Mouse (Mus musculus) hindbrain, embryonic 14.5 days (tissue): ENCODE measurements around the gene Naglu. TPM values are rescaled to one million over a fixed set of nuclear protein-coding genes. Genes with fewer than 3 reads are reported as not detected.
A peak's percentile ranks its signal among the peaks of the same experiment; 100 is the strongest.

Source experiments
- ATAC-seq: fragments of 200-750 bp; cut with Nextera tagmentation; 2 replicates; pipeline ENCODE4 v1.8.0; 2017; ENCODE audit warnings: moderate number of reproducible peaks, mild to moderate bottlenecking, moderate TSS enrichment, moderate library complexity; ENCODE audit not compliant: low FRiP score
- DNase-seq: peaks from one replicate; pipeline ENCODE4 v3.0.0-alpha.2; 2015; ENCODE audit warnings: low spot score
- H3K27ac ChIP-seq: fragments of 300-500 bp; sonication (generic); 2 replicates; pipeline ENCODE4 v1.5.1; 2014; ENCODE audit warnings: mild to moderate bottlenecking, moderate library complexity
- H3K27me3 ChIP-seq: fragments of 300-500 bp; sonication (generic); 2 replicates; pipeline ENCODE4 v1.6.1; 2014; ENCODE audit warnings: mild to moderate bottlenecking, low read length, mixed read lengths; ENCODE audit not compliant: control insufficient read depth, insufficient read depth
- H3K36me3 ChIP-seq: fragments of 300-500 bp; sonication (generic); replicated peaks from 2 replicates; pipeline ENCODE4 v1.6.1; 2014; ENCODE audit not compliant: control insufficient read depth, insufficient read depth
- H3K4me1 ChIP-seq: fragments of 300-500 bp; sonication (generic); replicated peaks from 2 replicates; pipeline ENCODE4 v1.6.1; 2014; ENCODE audit warnings: antibody characterized with exemption, low read length, mixed read lengths; ENCODE audit not compliant: control insufficient read depth, insufficient read depth
- H3K4me2 ChIP-seq: fragments of 300-500 bp; sonication (generic); replicated peaks from 2 replicates; pipeline ENCODE4 v1.6.1; 2014; ENCODE audit warnings: mild to moderate bottlenecking, moderate library complexity
- H3K4me3 ChIP-seq: fragments of 300-500 bp; sonication (generic); replicated peaks from 2 replicates; pipeline ENCODE4 v1.5.1; 2014; ENCODE audit warnings: mild to moderate bottlenecking, low read length
- H3K9ac ChIP-seq: fragments of 300-500 bp; sonication (generic); 2 replicates; pipeline ENCODE4 v1.6.1; 2014
- H3K9me3 ChIP-seq: fragments of 300-500 bp; sonication (generic); 2 replicates; pipeline ENCODE4 v1.6.1; 2016; ENCODE audit warnings: low read length; ENCODE audit not compliant: control insufficient read depth
- WGBS: fragments of 180-500 bp; shearing (Covaris S2); extraction: QIAGEN DNeasy Blood & Tissue Kit; methylation state at CpG from one replicate; pipeline ENCODE4 v1.1.7; 2014; 5-methylcytosine and 5-hydroxymethylcytosine counted together
- polyA plus RNA-seq: library from polyadenylated mRNA; unstranded; fragments of >200 nt; fragmentation: Nextera tagmentation; extraction: Ambion mirVana; gene quantifications from 2 replicates; pipeline ENCODE4 v1.2.1, GENCODE M21; 2014

Naglu gene
- polyA plus RNA-seq, 1 experiment from 2014 or later, result 10.2 TPM

DNA sequence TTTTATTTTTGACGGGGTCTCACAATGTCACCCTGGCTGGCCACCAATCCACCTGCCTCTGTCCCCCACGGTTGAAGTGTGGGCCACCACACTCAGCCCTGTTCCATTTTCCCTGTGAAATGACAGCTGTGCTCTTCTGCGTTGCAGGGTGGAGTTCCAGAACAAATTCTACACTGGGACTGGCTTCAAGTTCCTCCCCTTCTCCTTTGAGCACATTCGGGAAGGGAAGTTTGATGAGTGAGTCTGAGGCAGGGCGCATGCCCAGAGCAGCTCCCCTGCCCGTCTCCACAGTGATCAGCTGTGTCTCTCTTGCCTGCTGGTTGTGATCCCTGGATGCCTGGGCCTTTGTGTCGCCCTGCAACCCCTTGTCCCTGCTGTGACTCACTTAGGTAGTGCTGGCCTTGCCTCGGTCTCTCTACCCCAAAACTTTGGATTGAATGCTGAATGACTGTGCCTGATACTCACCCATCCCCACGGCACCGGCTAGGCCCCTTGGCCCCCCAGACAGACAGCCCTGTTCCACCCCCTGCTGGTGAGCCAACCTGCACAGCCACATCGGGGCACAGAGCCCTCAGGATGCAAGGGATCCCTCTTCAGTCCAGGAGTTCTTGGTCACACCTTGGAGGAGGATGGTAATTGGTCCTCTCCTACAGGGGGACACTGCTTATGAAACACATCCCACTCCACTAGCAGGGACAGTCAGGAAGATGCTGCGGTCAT, 7.5 kb upstream of the Naglu start:
- 76% methylated on average over 12 of the region's 12 CpGs for WGBS

GRCm38 (mm10) chr11:101062971-101063675, 6.7 kb upstream of the Naglu start:
- H3K36me3 ChIP-seq, result peaks cover 49% of the 10 kb centered on the region
- DNase-seq (no peak), ATAC-seq (no peak)
- no peaks in the 10 kb centered on the region for H3K27me3 ChIP-seq
- H3K9me3 ChIP-seq, result no peaks in the 10 kb centered on the region
- H3K4me3 ChIP-seq, result no peak overlapping the region
- H3K27ac ChIP-seq, result peak overlapping the region; percentile 38; the same call in 1 of the 2 replicates
- no peaks in the 10 kb centered on the region for H3K4me1 ChIP-seq
- no peak overlapping the region for H3K4me2 ChIP-seq
- 77% methylated on average over 14 of the region's 14 CpGs for WGBS
- H3K9ac ChIP-seq, result no peak overlapping the region

More for the DNA sequence above, 7.5 kb upstream of the Naglu start:
- no peak for DNase-seq
- Histone ChIP-seq H3K27ac (no peak overlapping the region), H3K4me2 (no peak overlapping the region), H3K4me3 (no peak overlapping the region), H3K36me3 (peaks cover 55% of the 10 kb centered on the region), H3K27me3 (no peaks in the 10 kb centered on the region), H3K9me3 (no peaks in the 10 kb centered on the region), H3K4me1 (no peaks in the 10 kb centered on the region), H3K9ac (no peak overlapping the region)
- no peak for ATAC-seq

GRCm38 (mm10) chr11:101063676-101064327, 6.0 kb upstream of the Naglu start:
- Histone ChIP-seq H3K4me1 (no peaks in the 10 kb centered on the region), H3K4me2 (no peak overlapping the region), H3K4me3 (no peak overlapping the region), H3K9ac (no peak overlapping the region), H3K27me3 (no peaks in the 10 kb centered on the region), H3K9me3 (no peaks in the 10 kb centered on the region), H3K27ac (peak overlapping the region; percentile 38; the same call in 1 of the 2 replicates), H3K36me3 (peaks cover 42% of the 10 kb centered on the region)
- no peak for DNase-seq
- no peak for ATAC-seq
- WGBS, result 62% methylated on average over 12 of the region's 12 CpGs

DNA sequence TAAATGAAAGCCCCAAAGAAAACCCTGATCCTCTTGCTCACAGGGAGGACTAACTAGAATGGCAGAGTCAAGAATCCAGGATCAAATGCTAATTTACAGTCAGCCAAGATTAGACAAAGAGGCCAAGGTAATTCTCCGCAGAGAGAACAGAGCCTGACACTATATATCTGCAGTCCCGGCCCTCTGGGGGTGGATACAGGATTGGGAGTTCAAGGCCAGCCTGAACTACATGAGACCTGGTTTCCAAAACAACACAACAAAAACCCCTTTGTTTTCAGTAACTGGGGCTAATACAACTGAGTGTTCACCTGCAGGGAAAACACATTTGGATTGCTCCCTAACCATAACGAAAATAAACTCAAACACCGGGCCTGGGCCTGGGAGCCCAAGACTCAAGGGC, 5.3 kb upstream of the Naglu start:
- Histone ChIP-seq H3K36me3 (peaks cover 35% of the 10 kb centered on the region), H3K4me2 (no peak overlapping the region), H3K4me3 (no peak overlapping the region), H3K27ac (no peak overlapping the region), H3K9ac (no peak overlapping the region), H3K9me3 (no peaks in the 10 kb centered on the region), H3K4me1 (peaks cover 4% of the 10 kb centered on the region; the same call in 1 of the 2 replicates), H3K27me3 (no peaks in the 10 kb centered on the region)
- DNase-seq (no peak), ATAC-seq (no peak)
- WGBS, result 85% methylated on average over 4 of the region's 4 CpGs

- DNase-seq (no peak), ATAC-seq (no peak)
- WGBS, result 94% methylated on average over 9 of the region's 9 CpGs
- peaks cover 30% of the 10 kb centered on the region for H3K36me3 ChIP-seq
- peaks cover 5% of the 10 kb centered on the region; the same call in 1 of the 2 replicates for H3K4me1 ChIP-seq
- no peaks in the 10 kb centered on the region for H3K9me3 ChIP-seq
- no peak overlapping the region for H3K27ac ChIP-seq
- H3K4me3 ChIP-seq, result no peak overlapping the region
- no peak overlapping the region for H3K9ac ChIP-seq
- H3K4me2 ChIP-seq, result no peak overlapping the region
- no peaks in the 10 kb centered on the region for H3K27me3 ChIP-seq
Observed at GRCm38 (mm10) chr11:101065002-101065401, 4.8 kb upstream of the Naglu start.

- Histone ChIP-seq H3K9ac (no peak overlapping the region), H3K27me3 (no peaks in the 10 kb centered on the region), H3K4me2 (peak overlapping the region; percentile 47), H3K27ac (no peak overlapping the region), H3K36me3 (peaks cover 24% of the 10 kb centered on the region), H3K4me1 (peaks cover 15% of the 10 kb centered on the region), H3K4me3 (0 out of 2 replicates have a peak overlapping the region, but pooled peaks have one; percentile 8), H3K9me3 (no peaks in the 10 kb centered on the region)
- peak; percentile 83 for DNase-seq
- WGBS, result 19% methylated on average over 18 of the region's 18 CpGs
- ATAC-seq, result no peak
Observed at GRCm38 (mm10) chr11:101066549-101067412, 3.0 kb upstream of the Naglu start.

DNA sequence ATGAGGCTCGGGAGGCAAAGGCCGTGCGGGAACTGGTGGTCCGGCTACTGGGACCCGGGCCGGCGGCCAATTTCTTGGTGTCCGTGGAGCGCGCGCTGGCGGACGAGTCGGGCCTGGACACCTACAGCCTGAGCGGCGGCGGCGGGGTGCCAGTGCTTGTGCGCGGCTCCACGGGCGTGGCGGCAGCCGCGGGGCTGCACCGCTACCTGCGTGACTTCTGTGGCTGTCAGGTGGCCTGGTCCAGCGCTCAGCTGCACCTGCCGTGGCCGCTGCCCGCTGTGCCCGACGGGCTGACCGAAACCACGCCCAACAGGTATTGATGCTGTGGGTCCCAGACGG, 346 bp downstream of the Naglu start:
- ATAC-seq (peak; percentile 61; the same call in 1 of the 2 replicates), DNase-seq (no peak)
- Histone ChIP-seq H3K9me3 (no peaks in the 10 kb centered on the region), H3K9ac (peak overlapping the region; percentile 85), H3K36me3 (no peaks in the 10 kb centered on the region), H3K27ac (peak overlapping the region; percentile 72), H3K4me3 (peak overlapping the region; percentile 74), H3K4me1 (peaks cover 15% of the 10 kb centered on the region), H3K4me2 (peak overlapping the region; percentile 88), H3K27me3 (no peaks in the 10 kb centered on the region)
- under 1% methylated on average over 36 of the region's 36 CpGs for WGBS

- ATAC-seq, result no peak
- Histone ChIP-seq H3K27me3 (no peaks in the 10 kb centered on the region), H3K4me2 (peak overlapping the region; percentile 88), H3K27ac (no peak overlapping the region), H3K4me1 (peaks cover 15% of the 10 kb centered on the region), H3K9me3 (no peaks in the 10 kb centered on the region), H3K4me3 (peak overlapping the region; percentile 74), H3K36me3 (no peaks in the 10 kb centered on the region), H3K9ac (no peak overlapping the region; the same call in 1 of the 2 replicates)
- 75% methylated on average over 6 of the region's 6 CpGs for WGBS
- DNase-seq, result no peak
Observed at GRCm38 (mm10) chr11:101070987-101071386, 1.2 kb downstream of the Naglu start.
